Mouse (Mus musculus) kidney, postnatal 4 days (tissue): ENCODE results near the gene Wdfy3.
"Not testable (repeated sequence)": the region's sequence is repeated elsewhere in the genome, so short reads cannot be mapped to it uniquely, and the experiment has no call there.

Experiments
- DNase-seq, 2 experiments: peaks; one replicate each; pipeline ENCODE4 v3.0.0; 2021; ENCODE audit warnings: mixed read lengths in 2 of 2

Gene Wdfy3

GRCm38 (mm10) chr5:101937362-101937761, 132.4 kb downstream of the Wdfy3 start:
- DNase-seq: peak in 1 of 2 experiments; percentile 29

- DNase-seq: peak; percentile 79 to 84
Measured at GRCm38 (mm10) chr5:101935893-101936292, 133.8 kb downstream of the Wdfy3 start.

GRCm38 (mm10) chr5:101934629-101935028, 135.1 kb downstream of the Wdfy3 start:
- no peak for DNase-seq

GRCm38 (mm10) chr5:101932971-101933810, 136.5 kb downstream of the Wdfy3 start:
- no peak for DNase-seq

- DNase-seq: peak in 1 of 2 experiments; percentile 34
Measured at GRCm38 (mm10) chr5:101931997-101932396, 137.7 kb downstream of the Wdfy3 start.

GRCm38 (mm10) chr5:101926311-101926710, 143.4 kb downstream of the Wdfy3 start:
- DNase-seq: no peak

GRCm38 (mm10) chr5:101923710-101924109, 146.0 kb downstream of the Wdfy3 start:
- no peak for DNase-seq

- DNase-seq: no peak
Measured at GRCm38 (mm10) chr5:101919559-101919958, 150.2 kb downstream of the Wdfy3 start.

GRCm38 (mm10) chr5:101909468-101909867, 160.3 kb downstream of the Wdfy3 start:
- DNase-seq: no peak

GRCm38 (mm10) chr5:101905624-101906023, 164.1 kb downstream of the Wdfy3 start:
- no peak for DNase-seq

GRCm38 (mm10) chr5:101904841-101905240, 164.9 kb downstream of the Wdfy3 start:
- DNase-seq: not testable (repeated sequence)

- no peak for DNase-seq
Measured at GRCm38 (mm10) chr5:101902686-101903085, 167.0 kb downstream of the Wdfy3 start.

- DNase-seq: no peak
Measured at GRCm38 (mm10) chr5:101899981-101900380, 169.7 kb downstream of the Wdfy3 start.

GRCm38 (mm10) chr5:101896784-101897183, 172.9 kb downstream of the Wdfy3 start:
- no peak for DNase-seq

GRCm38 (mm10) chr5:101895717-101896645, 173.7 kb downstream of the Wdfy3 start:
- no peak for DNase-seq

- no peak for DNase-seq
Measured at GRCm38 (mm10) chr5:101895119-101895518, 174.6 kb downstream of the Wdfy3 start.

GRCm38 (mm10) chr5:101893820-101894515, 175.8 kb downstream of the Wdfy3 start:
- peak; percentile 48 to 62 for DNase-seq

- DNase-seq: no peak
Measured at GRCm38 (mm10) chr5:101891694-101892416, 177.9 kb downstream of the Wdfy3 start.

GRCm38 (mm10) chr5:101887989-101888388, 181.7 kb downstream of the Wdfy3 start:
- no peak for DNase-seq

GRCm38 (mm10) chr5:101885039-101885438, 184.7 kb downstream of the Wdfy3 start:
- no peak for DNase-seq

GRCm38 (mm10) chr5:101882191-101882590, 187.5 kb downstream of the Wdfy3 start:
- no peak for DNase-seq

- no peak for DNase-seq
Measured at GRCm38 (mm10) chr5:101879914-101880313, 189.8 kb downstream of the Wdfy3 start.
